Mouse (Mus musculus): ENCODE measurements around the gene Bmp6.

Gene Bmp6

GRCm38 (mm10) chr13:38511979-38512378, 167.1 kb downstream of the Bmp6 start:
- DNase-seq (ENCODE audit: low read depth, low spot score) = peak; percentile 72

GRCm38 (mm10) chr13:38513921-38514320, 169.0 kb downstream of the Bmp6 start:
- no peak for DNase-seq (ENCODE audit: low read depth, low spot score)

- DNase-seq (ENCODE audit: low read depth, low spot score) = no peak
Measured at GRCm38 (mm10) chr13:38515431-38515830, 170.5 kb downstream of the Bmp6 start.

- DNase-seq (ENCODE audit: low read depth, low spot score) = no peak
Measured at GRCm38 (mm10) chr13:38515845-38516244, 170.9 kb downstream of the Bmp6 start.

GRCm38 (mm10) chr13:38516582-38516981, 171.7 kb downstream of the Bmp6 start:
- DNase-seq (ENCODE audit: low read depth, low spot score) = peak; percentile 15

- no peak for DNase-seq (ENCODE audit: low read depth, low spot score)
Measured at GRCm38 (mm10) chr13:38520299-38520698, 175.4 kb downstream of the Bmp6 start.

GRCm38 (mm10) chr13:38522056-38522654, 177.2 kb downstream of the Bmp6 start:
- DNase-seq (ENCODE audit: low read depth, low spot score) = no peak

- no peak for DNase-seq (ENCODE audit: low read depth, low spot score)
Measured at GRCm38 (mm10) chr13:38523231-38523630, 178.3 kb downstream of the Bmp6 start.

GRCm38 (mm10) chr13:38525261-38525660, 180.4 kb downstream of the Bmp6 start:
- DNase-seq (ENCODE audit: low read depth, low spot score) = no peak

- no peak for DNase-seq (ENCODE audit: low read depth, low spot score)
Measured at GRCm38 (mm10) chr13:38526116-38526515, 181.2 kb downstream of the Bmp6 start.

GRCm38 (mm10) chr13:38527041-38527796, 182.3 kb downstream of the Bmp6 start:
- DNase-seq (ENCODE audit: low read depth, low spot score) = peak; percentile 53

- DNase-seq (ENCODE audit: low read depth, low spot score) = peak; percentile 75
Measured at GRCm38 (mm10) chr13:38527797-38528650, 183.1 kb downstream of the Bmp6 start.

- no peak for DNase-seq (ENCODE audit: low read depth, low spot score)
Measured at GRCm38 (mm10) chr13:38528687-38529294, 183.9 kb downstream of the Bmp6 start, which contains the start of gene Txndc5. TSS of gene Txndc5 (minus strand) at chr13:38528824.

GRCm38 (mm10) chr13:38529576-38529975, 184.7 kb downstream of the Bmp6 start:
- DNase-seq (ENCODE audit: low read depth, low spot score) = no peak

- DNase-seq (ENCODE audit: low read depth, low spot score) = no peak
Measured at GRCm38 (mm10) chr13:38531498-38531897, 186.6 kb downstream of the Bmp6 start.

GRCm38 (mm10) chr13:38533461-38533860, 188.6 kb downstream of the Bmp6 start:
- no peak for DNase-seq (ENCODE audit: low read depth, low spot score)

GRCm38 (mm10) chr13:38534016-38534415, 189.1 kb downstream of the Bmp6 start:
- no peak for DNase-seq (ENCODE audit: low read depth, low spot score)

- DNase-seq (ENCODE audit: low read depth, low spot score) = no peak
Measured at GRCm38 (mm10) chr13:38534731-38535130, 189.8 kb downstream of the Bmp6 start.

- no peak for DNase-seq (ENCODE audit: low read depth, low spot score)
Measured at GRCm38 (mm10) chr13:38537521-38537920, 192.6 kb downstream of the Bmp6 start.

- DNase-seq (ENCODE audit: low read depth, low spot score) = no peak
Measured at GRCm38 (mm10) chr13:38539192-38539900, 194.4 kb downstream of the Bmp6 start.

GRCm38 (mm10) chr13:38543455-38544125, 198.7 kb downstream of the Bmp6 start:
- no peak for DNase-seq (ENCODE audit: low read depth, low spot score)
